Mouse (Mus musculus): Measurements from ENCODE around the gene Macc1. TPM values are rescaled to one million over a fixed set of nuclear protein-coding genes. Genes with fewer than 3 reads are reported as not detected.

The Macc1 gene
- total and polyA plus RNA-seq, 3 experiments: not detected

DNA sequence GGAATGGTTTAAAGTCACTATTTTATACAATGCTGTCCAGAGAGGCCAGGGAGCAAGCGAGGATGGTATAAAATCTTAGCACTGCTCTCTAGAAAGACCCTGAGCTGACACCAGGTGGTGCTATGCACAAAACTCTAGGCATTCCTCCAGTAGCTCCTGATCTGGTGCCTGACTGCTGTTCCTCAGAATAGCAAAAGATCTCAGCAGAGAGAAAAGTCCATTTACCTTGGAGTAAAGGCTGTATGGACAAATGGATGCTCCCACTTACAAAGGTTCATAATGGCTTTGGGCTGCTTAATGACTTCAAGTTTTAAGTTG lies 112.8 kb downstream of the Macc1 start:
- no peaks in the 10 kb centered on the region for H3K4me1 ChIP-seq (ENCODE audit: control insufficient read depth, insufficient read depth, low read length)
- intact Hi-C loops (cut with DNase I): loop anchor here (5.0 kb wide), 1 partner anchor 555 kb away; no protein-coding TSS in a partner anchor
- H3K27me3 ChIP-seq (ENCODE audit: control insufficient read depth, insufficient read depth, low read length): no peaks in the 10 kb centered on the region
- no peak overlapping the region for H3K4me3 ChIP-seq
- H3K79me2 ChIP-seq (replicated peaks; ENCODE audit: control insufficient read depth, insufficient read depth, low read length): no peaks in the 10 kb centered on the region
- peak; percentile 12 to 25 for DNase-seq
- no peak for TF ChIP-seq POLR2A (IDR thresholded peaks at IDR 0.05; ENCODE audit: insufficient read depth, low read depth, low read length)
- no peak for TF ChIP-seq EP300 (IDR thresholded peaks at IDR 0.05; ENCODE audit: insufficient read depth, low read depth, low read length)
- TF ChIP-seq CTCF (IDR thresholded peaks at IDR 0.05): peak; percentile 67
- 71% methylated on average over 1 of the region's 1 CpGs for WGBS
- H3K9ac ChIP-seq (ENCODE audit: low read depth, low read length): no peak overlapping the region
- no peak overlapping the region for H3K27ac ChIP-seq
- H3K36me3 ChIP-seq (ENCODE audit: control insufficient read depth, insufficient read depth, low read length): no peaks in the 10 kb centered on the region

DNA sequence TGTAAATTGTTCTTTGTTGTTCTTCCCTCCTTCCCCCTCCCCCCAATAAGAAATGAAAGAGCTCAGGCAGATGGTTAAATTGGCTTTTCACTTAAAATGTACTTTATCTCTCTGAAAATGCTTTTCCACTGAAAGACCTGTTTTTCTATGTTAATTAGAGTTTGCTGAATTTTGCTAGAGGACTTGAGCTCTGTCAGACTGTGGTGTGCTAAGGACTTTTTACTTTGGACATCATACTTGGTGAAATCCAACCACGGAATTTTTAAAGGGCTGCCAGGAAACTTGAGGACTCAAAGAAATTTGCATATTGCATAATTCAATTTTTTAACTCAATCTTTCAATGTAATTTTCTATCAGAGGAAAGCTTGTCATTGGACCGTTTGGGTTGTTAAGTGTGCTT lies 126.7 kb downstream of the Macc1 start:
- no peak overlapping the region for H3K4me3 ChIP-seq
- no peaks in the 10 kb centered on the region for H3K36me3 ChIP-seq (ENCODE audit: control insufficient read depth, insufficient read depth, low read length)
- H3K27me3 ChIP-seq (ENCODE audit: control insufficient read depth, insufficient read depth, low read length): no peaks in the 10 kb centered on the region
- H3K79me2 ChIP-seq (replicated peaks; ENCODE audit: control insufficient read depth, insufficient read depth, low read length): no peaks in the 10 kb centered on the region
- intact Hi-C loops (cut with DNase I): no loop called here
- no peaks in the 10 kb centered on the region for H3K4me1 ChIP-seq (ENCODE audit: control insufficient read depth, insufficient read depth, low read length)
- no peak for DNase-seq
- no peak for TF ChIP-seq CTCF (IDR thresholded peaks at IDR 0.05)
- no peak for TF ChIP-seq POLR2A (IDR thresholded peaks at IDR 0.05; ENCODE audit: insufficient read depth, low read depth, low read length)
- TF ChIP-seq EP300 (IDR thresholded peaks at IDR 0.05; ENCODE audit: insufficient read depth, low read depth, low read length): no peak
- no peak overlapping the region for H3K9ac ChIP-seq (ENCODE audit: low read depth, low read length)
- 55% methylated on average over 2 of the region's 2 CpGs for WGBS
- H3K27ac ChIP-seq: no peak overlapping the region

DNA sequence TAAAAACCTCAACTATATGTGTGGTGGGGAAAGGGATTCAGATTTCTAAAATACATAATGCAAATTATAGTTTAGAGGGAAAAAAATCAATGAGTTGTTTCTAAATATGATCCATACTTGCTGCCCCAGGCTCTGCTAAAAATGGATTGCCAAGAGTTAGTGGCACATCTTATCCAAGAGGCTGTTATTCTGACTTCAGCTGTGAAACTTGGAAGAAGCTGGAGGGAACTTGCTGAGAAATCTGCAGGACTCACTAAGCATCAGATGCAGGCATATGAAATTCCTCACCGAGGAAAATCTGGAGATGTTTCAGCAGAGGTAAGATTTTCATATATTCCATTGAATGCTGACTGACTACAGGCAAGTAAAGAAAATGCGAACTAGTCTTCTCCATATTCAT lies 136.0 kb downstream of the Macc1 start:
- Histone ChIP-seq H3K4me1 (ENCODE audit: control insufficient read depth, insufficient read depth, low read length) (no peaks in the 10 kb centered on the region), H3K79me2 (replicated peaks; ENCODE audit: control insufficient read depth, insufficient read depth, low read length) (no peaks in the 10 kb centered on the region), H3K9ac (ENCODE audit: low read depth, low read length) (no peak overlapping the region), H3K4me3 (no peak overlapping the region), H3K36me3 (ENCODE audit: control insufficient read depth, insufficient read depth, low read length) (no peaks in the 10 kb centered on the region), H3K27ac (no peak overlapping the region), H3K27me3 (ENCODE audit: control insufficient read depth, insufficient read depth, low read length) (no peaks in the 10 kb centered on the region)
- DNase-seq: no peak
- intact Hi-C loops (cut with DNase I): no loop called here
- TF ChIP-seq EP300 (IDR thresholded peaks at IDR 0.05; ENCODE audit: insufficient read depth, low read depth, low read length) (no peak), CTCF (IDR thresholded peaks at IDR 0.05) (no peak), POLR2A (IDR thresholded peaks at IDR 0.05; ENCODE audit: insufficient read depth, low read depth, low read length) (no peak)
- WGBS: 78% methylated on average over 2 of the region's 2 CpGs

DNA sequence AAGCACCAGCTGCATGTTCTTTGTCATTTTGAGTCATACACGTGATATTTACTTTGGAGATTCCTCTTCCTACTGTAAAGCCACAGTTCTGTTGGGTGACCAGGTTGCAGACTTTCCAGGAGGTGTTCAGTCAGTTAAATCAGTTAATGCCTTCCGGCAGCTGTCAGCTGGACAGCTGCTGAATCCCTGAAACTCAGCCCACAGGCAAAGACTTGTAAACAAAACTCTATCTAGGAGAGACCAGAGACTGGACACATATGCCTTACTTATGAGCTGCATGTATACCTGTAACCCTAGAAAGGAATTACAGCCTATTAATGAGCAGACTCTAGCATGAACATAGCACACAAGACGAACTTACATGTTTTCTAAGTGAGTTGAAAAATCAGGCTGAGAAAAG lies 137.2 kb downstream of the Macc1 start:
- Histone ChIP-seq H3K27ac (no peak overlapping the region), H3K4me1 (ENCODE audit: control insufficient read depth, insufficient read depth, low read length) (no peaks in the 10 kb centered on the region), H3K36me3 (ENCODE audit: control insufficient read depth, insufficient read depth, low read length) (no peaks in the 10 kb centered on the region), H3K79me2 (replicated peaks; ENCODE audit: control insufficient read depth, insufficient read depth, low read length) (no peaks in the 10 kb centered on the region), H3K4me3 (no peak overlapping the region), H3K27me3 (ENCODE audit: control insufficient read depth, insufficient read depth, low read length) (no peaks in the 10 kb centered on the region), H3K9ac (ENCODE audit: low read depth, low read length) (no peak overlapping the region)
- intact Hi-C loops (cut with DNase I): no loop called here
- no peak for TF ChIP-seq CTCF (IDR thresholded peaks at IDR 0.05)
- no peak for TF ChIP-seq POLR2A (IDR thresholded peaks at IDR 0.05; ENCODE audit: insufficient read depth, low read depth, low read length)
- no peak for TF ChIP-seq EP300 (IDR thresholded peaks at IDR 0.05; ENCODE audit: insufficient read depth, low read depth, low read length)
- 61% methylated on average over 3 of the region's 3 CpGs for WGBS
- no peak for DNase-seq

DNA sequence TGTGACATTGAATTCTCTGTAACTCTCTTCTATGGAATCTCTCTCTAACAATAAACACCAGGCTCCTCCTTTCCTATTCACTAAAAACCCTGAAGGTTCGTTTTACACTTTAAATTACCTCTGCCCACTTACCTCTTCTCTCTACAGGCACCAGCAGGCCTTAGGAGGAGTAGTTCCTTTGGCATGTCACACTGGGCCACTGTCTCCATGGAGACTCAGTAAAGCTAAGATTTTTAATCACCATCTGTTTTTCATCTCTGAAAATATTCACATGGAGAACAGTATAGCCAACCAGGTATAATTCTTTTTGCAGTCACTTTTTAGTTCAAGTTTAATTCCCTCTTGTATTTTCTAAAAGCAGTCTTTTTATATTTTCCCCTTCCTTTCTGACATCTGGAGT lies 140.0 kb downstream of the Macc1 start:
- no peak overlapping the region for H3K9ac ChIP-seq (ENCODE audit: low read depth, low read length)
- no peaks in the 10 kb centered on the region for H3K27me3 ChIP-seq (ENCODE audit: control insufficient read depth, insufficient read depth, low read length)
- WGBS: 23% methylated on average over 1 of the region's 1 CpGs
- intact Hi-C loops (cut with DNase I): no loop called here
- H3K4me1 ChIP-seq (ENCODE audit: control insufficient read depth, insufficient read depth, low read length): no peaks in the 10 kb centered on the region
- H3K4me3 ChIP-seq: no peak overlapping the region
- no peaks in the 10 kb centered on the region for H3K36me3 ChIP-seq (ENCODE audit: control insufficient read depth, insufficient read depth, low read length)
- no peak overlapping the region for H3K27ac ChIP-seq
- no peak for TF ChIP-seq CTCF (IDR thresholded peaks at IDR 0.05)
- no peak for TF ChIP-seq POLR2A (IDR thresholded peaks at IDR 0.05; ENCODE audit: insufficient read depth, low read depth, low read length)
- no peak for TF ChIP-seq EP300 (IDR thresholded peaks at IDR 0.05; ENCODE audit: insufficient read depth, low read depth, low read length)
- no peak for DNase-seq
- no peaks in the 10 kb centered on the region for H3K79me2 ChIP-seq (replicated peaks; ENCODE audit: control insufficient read depth, insufficient read depth, low read length)

DNA sequence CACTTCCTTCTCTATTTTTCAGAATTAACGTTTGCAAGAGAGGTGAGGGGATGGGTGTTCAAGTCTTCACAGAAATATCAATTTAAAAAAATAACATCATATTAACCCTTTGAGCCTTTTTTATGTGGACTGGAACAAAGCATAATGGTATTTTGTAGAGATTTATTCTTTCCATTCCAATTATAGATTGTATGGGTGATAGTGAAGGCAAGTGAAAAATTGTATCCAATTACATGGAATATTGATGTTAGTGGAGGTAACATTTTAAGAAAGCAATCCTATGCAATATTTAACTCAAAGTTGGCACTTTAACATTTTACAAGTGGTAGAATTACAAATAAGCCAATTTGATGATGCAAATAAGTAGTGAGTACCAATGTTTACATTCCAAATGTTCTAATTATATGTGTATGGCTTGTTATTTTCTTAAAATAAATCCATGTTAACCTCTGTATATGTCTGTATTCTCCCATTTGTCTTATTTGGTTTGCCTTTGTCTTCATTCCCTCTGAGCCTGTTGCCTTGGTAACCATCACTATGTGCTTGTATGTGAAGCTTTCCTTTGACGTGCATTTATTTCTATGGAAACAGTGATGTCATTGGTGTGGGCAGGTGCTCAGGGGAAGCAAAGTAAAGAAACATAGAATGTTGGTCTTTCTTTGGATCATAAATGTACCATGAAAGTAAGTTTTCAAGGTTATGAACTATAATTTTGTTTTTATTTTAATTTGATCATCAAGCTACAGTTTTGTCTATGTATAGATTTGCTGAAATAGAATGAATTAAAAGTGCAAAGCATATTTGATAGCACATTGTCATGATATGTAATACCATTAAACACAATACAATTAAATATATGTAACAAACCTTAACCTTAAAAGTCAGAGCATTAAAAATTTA lies 150.2 kb downstream of the Macc1 start:
- H3K4me1 ChIP-seq (ENCODE audit: control insufficient read depth, insufficient read depth, low read length): no peaks in the 10 kb centered on the region
- WGBS: 45% methylated on average over 2 of the region's 2 CpGs
- no peaks in the 10 kb centered on the region for H3K79me2 ChIP-seq (replicated peaks; ENCODE audit: control insufficient read depth, insufficient read depth, low read length)
- no peak overlapping the region for H3K9ac ChIP-seq (ENCODE audit: low read depth, low read length)
- H3K4me3 ChIP-seq: no peak overlapping the region
- no peak for DNase-seq
- intact Hi-C loops (cut with DNase I): no loop called here
- no peaks in the 10 kb centered on the region for H3K36me3 ChIP-seq (ENCODE audit: control insufficient read depth, insufficient read depth, low read length)
- no peaks in the 10 kb centered on the region for H3K27me3 ChIP-seq (ENCODE audit: control insufficient read depth, insufficient read depth, low read length)
- TF ChIP-seq POLR2A (IDR thresholded peaks at IDR 0.05; ENCODE audit: insufficient read depth, low read depth, low read length) (no peak), CTCF (IDR thresholded peaks at IDR 0.05) (no peak), EP300 (IDR thresholded peaks at IDR 0.05; ENCODE audit: insufficient read depth, low read depth, low read length) (no peak)
- no peak overlapping the region for H3K27ac ChIP-seq

Data from heart, adult 2 months (tissue).